Mouse (Mus musculus): Measurements from ENCODE around the gene Otop2.

GRCm38 (mm10) chr11:115259134-115259533, 47.8 kb upstream of the Otop2 start:
- no peak for TF ChIP-seq GATA1 (IDR thresholded peaks at IDR 0.05; ENCODE audit: borderline replicate concordance, low read length)
- no peak for TF ChIP-seq FLI1 (IDR thresholded peaks at IDR 0.05; ENCODE audit: low read length)

Measured in megakaryocyte, embryonic 14.5 days (primary cell).